Mouse (Mus musculus) cortical plate, adult 2 months (tissue): Measurements from ENCODE around the gene Phc2. TPM values are rescaled to one million over a fixed set of nuclear protein-coding genes. Genes with fewer than 3 reads are reported as not detected.

Experiments
- H3K27ac ChIP-seq: fragments of 200-500 bp; 2 replicates; pipeline ENCODE4 v1.5.1; 2012; ENCODE audit warnings: low read length, control low read depth, inconsistent platforms; ENCODE audit not compliant: insufficient read depth
- H3K4me1 ChIP-seq: fragments of 200-500 bp; 2 replicates; pipeline ENCODE4 v1.6.1; 2011; ENCODE audit warnings: low read length; ENCODE audit not compliant: control insufficient read depth, insufficient read depth
- H3K4me3 ChIP-seq: fragments of 200-500 bp; 2 replicates; pipeline ENCODE4 v1.5.1; 2011; ENCODE audit warnings: mild to moderate bottlenecking, low read length, control low read depth; ENCODE audit not compliant: insufficient read depth
- CTCF ChIP-seq: fragments of 200-500 bp; IDR thresholded peaks from 2 replicates; pipeline ENCODE4 v1.5.1; 2011; ENCODE audit warnings: mild to moderate bottlenecking, control low read depth, low read length; ENCODE audit not compliant: insufficient read depth; ENCODE audit errors: extremely low read depth
- POLR2A ChIP-seq: fragments of 200-500 bp; IDR thresholded peaks from 2 replicates; pipeline ENCODE4 v1.6.1; 2011; ENCODE audit warnings: mild to moderate bottlenecking, low read length, control low read depth; ENCODE audit not compliant: insufficient read depth; ENCODE audit errors: extremely low read depth
- polyA plus RNA-seq: library from polyadenylated mRNA; depleted of rRNA; stranded (reverse); fragments of >200 nt; gene quantifications from 2 replicates; pipeline ENCODE4 v1.2.3, GENCODE M21; 2012

Phc2 gene
- polyA plus RNA-seq, 1 experiment = 92.4 TPM

DNA sequence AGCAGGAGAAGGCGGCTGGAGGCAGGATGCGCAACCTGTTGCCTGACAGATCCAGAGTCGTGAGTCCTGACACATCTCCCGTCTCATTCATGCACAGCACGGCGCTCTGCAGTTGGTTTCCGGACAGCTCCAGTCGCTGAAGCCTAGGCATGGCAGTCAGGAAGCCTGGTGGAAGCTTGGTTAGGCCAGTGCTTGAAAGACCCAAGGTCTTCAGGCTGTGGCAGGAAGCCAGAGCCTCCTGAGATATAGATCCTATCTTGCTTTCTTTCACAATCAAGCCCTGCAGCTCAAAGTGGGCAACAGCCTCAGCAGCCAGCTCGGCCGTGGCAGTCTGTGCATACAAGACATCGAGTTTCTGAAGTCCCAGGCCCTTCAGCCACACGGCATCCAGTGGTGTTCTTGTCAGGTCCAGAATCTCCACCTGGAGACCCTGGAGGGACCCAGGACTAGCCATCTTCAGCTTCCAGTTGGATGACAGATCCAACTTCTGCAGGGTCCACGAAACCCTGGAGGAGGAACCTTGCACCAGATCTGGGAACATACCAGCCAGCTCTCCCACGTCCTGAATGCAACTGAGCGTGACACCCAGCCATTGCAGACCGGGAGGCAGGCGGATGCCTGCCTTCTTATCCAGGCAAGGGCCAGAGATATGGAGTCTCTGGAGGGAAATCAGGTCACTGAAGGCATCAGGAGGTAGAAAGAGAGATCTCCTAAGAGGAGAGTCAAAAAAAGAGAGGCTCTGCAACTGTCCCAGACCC lies 37.0 kb upstream of the Phc2 start:
- Histone ChIP-seq H3K4me3 (no peak overlapping the region), H3K4me1 (no peaks in the 10 kb centered on the region), H3K27ac (no peak overlapping the region)
- TF ChIP-seq POLR2A = no peak
- no peak for TF ChIP-seq CTCF

DNA sequence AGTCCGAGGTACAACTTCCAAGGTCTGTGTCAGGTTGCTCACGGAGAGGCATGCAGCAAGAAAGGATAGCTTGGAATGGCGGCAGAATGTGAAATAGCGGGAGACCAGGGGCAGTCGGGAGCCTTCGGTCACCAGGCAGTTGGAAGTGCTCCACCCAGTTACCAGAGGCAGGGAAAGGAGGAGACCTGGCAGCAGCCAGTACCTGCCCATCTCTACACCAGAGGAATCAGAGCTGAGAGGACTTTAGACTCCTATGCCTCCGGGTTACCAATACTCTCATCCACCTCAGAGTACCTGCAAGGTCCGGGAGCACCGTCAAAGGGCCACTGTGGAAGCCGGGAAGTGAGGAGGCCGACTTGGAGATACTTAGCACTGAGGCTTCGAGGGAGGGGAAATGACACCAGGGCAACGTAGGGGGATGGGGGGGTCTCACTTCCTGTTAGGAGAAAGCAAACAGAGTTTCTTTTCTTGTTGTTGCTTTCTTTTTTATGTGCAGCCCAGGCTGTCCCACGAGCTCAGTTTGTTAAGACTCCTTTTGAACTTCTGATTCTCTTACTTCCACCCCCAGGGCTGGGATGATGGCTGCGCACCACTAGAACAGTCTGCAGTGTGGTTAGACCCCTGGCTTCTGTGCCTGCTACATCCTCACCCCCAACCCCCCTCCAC lies 36.1 kb upstream of the Phc2 start, which contains the start of gene Tlr12:
TSS of gene Tlr12 (minus strand) at position 374 of the 666 bp plus-strand sequence.
- TF ChIP-seq POLR2A = no peak
- TF ChIP-seq CTCF = no peak
- Histone ChIP-seq H3K27ac (no peak within 1 kb of the TSS), H3K4me1 (no peaks in the 10 kb centered on the region), H3K4me3 (no peak within 1 kb of the TSS)

DNA sequence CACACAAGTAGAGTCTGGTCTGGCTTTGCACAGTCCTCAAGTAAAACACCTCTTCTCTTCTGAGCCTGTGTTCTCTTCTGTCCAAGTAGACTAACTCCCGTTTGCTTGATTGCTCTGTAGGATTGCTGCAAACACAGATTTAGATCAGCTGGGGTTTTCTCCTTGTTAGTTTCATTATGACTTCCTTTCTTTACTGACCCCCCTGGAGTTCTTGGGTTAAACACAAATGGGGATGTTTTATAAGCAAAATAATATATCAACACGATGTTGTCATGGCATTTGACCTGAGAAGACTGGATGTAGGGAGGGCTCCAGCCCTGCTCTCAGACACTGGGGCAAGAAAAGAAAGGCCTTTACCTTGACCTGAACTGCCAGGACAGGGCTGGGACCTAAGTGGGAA lies 35.5 kb upstream of the Phc2 start:
- no peak overlapping the region for H3K4me3 ChIP-seq
- H3K27ac ChIP-seq = no peak overlapping the region
- TF ChIP-seq CTCF (no peak), POLR2A (no peak)
- H3K4me1 ChIP-seq = no peaks in the 10 kb centered on the region

DNA sequence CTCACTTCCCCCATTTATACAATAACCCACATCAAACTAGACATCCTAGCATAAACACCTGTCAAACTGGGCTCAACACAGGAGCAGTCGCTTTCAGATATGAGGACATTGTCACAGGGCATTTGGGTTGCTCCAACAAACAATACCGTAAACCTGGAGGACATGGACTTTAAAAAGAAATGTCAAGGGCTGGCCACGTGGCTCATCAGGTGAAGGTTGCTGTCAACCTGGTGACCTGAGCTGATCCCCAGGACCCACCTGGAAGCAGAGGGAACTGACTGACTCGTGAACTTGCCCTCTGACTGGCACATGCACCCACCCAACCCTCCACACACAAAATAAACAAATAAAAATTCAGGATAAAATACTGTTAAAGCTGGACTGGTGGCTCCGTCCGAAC lies 33.9 kb upstream of the Phc2 start:
- TF ChIP-seq POLR2A (no peak), CTCF (no peak)
- H3K4me3 ChIP-seq = no peak overlapping the region
- no peaks in the 10 kb centered on the region for H3K4me1 ChIP-seq
- no peak overlapping the region for H3K27ac ChIP-seq

DNA sequence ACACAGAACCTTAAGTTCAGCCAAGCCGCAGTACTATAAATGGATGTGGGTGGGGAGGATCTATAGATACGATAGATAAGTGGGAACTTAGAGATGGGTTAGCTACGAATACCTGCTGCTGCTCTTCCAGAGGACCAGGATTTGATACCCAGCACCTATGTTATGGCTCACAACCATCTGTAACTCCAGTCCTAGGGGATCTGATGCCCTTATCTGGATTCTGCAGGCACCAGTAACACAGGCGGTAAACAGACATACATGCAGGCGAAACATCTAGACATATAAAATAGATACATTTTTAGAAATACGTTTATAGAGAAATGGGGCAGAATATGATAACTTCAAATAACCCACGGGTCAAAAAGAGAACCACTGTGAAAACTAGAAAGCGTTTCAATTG lies 33.4 kb upstream of the Phc2 start:
- H3K4me1 ChIP-seq = no peaks in the 10 kb centered on the region
- TF ChIP-seq POLR2A (no peak), CTCF (no peak)
- no peak overlapping the region for H3K27ac ChIP-seq
- H3K4me3 ChIP-seq = no peak overlapping the region

DNA sequence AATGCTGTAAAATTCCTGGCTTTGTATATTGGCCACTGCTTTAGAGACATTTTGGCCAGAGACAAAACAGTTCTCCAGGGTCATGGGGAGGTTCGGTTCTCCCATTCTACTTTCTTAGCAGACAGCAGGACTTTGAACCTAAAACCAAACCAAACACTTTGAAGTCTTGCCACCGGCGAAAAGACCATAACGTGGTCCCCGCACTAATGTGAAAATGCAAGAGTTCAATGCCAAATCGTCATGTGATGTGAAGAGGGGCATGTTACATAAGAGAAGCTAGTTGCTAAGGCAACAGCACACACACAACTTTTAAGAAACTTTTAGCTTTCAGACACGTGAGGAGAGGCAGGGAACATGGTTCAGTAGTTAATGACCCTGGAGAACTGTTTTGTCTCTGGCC lies 19.1 kb upstream of the Phc2 start:
- no peak overlapping the region for H3K27ac ChIP-seq
- no peak overlapping the region for H3K4me3 ChIP-seq
- TF ChIP-seq CTCF (no peak), POLR2A (no peak)
- peaks cover 3% of the 10 kb centered on the region for H3K4me1 ChIP-seq

DNA sequence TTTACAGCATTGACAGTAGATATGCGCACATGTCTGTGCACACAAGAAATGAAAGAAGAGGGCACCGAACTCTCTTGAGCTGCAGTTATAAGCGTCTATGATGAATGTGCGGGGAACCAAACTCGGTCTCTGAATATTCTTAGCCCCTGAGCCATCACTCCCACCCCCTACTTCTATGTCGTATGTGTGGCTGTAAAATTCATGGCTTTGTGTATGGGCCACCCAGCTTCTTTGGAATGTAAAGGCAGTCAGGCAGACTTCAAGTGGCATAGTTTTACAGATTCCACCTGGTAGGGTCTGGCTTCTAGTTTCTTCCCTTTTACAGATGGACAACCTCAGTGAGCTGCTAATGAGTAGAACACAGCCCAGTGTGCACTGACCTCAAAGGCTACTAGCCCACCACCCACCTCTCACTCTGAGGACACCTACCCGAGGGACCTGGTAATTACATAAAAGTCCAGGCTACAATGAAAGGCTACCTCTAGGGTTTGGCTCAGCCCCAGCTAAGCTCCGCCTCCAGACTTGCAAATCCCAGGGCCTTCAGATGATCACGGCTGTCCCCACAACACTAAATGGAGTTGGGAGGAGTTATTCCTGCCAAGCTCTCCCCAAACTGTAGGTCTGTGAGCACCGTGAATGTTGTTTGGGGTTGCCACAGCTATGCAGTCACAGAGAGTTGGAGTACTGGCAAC lies 18.5 kb upstream of the Phc2 start:
- H3K4me3 ChIP-seq = no peak overlapping the region
- peaks cover 3% of the 10 kb centered on the region for H3K4me1 ChIP-seq
- H3K27ac ChIP-seq = no peak overlapping the region
- no peak for TF ChIP-seq CTCF
- no peak for TF ChIP-seq POLR2A

DNA sequence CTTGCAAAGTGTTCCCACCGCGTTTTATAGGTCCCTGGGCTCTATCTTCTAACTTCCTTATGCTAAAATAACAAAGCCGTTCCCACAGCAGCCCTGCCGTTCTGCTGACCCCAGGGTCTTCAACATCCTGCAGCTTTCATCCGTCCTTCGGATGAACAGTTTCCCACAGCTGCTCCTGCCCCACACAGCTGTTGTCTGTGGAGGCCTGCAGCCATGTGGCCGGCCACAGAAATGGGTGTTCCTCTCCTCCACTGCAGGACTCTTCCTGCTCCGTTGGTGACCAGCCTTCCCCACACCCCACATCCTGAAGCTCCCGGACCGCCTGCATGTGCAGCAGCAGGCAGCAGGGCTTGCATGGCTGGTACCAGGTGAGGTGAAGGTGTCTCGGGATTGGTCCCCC lies 17.3 kb upstream of the Phc2 start:
- Histone ChIP-seq H3K27ac (no peak overlapping the region), H3K4me1 (peaks cover 3% of the 10 kb centered on the region), H3K4me3 (no peak overlapping the region)
- no peak for TF ChIP-seq CTCF
- TF ChIP-seq POLR2A = no peak

DNA sequence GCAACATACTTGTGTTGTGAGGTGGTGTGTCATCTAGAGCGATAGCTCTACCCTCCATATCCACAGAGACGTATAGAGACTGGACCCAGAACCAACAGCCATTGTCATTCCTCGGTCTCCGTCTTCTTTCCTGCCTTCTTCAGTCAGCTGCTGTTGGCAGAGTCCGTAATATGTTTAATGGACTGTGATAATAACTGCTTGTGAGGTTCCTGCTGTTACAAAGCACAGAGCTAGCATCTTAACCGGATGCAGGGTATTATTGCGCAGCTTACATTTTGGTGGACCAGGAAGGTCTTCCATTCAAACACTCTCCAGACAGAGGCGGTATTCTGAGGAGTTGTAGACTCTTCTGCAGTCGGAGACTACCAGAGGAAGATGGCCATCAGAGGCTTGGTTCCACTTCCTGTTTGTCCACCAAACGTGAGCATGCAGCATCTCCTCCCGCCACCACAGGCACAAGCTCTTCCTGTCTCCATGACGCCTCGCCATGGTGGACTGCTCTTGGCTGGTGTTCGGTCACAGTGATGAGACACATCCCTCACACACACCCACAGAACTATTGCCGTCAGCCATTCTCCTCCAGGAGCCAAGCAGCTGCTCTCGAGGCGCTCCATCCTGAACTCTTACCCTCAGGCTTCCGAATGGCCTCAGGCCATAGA lies 16.1 kb upstream of the Phc2 start:
- H3K4me1 ChIP-seq = peaks cover 3% of the 10 kb centered on the region
- H3K27ac ChIP-seq = no peak overlapping the region
- TF ChIP-seq CTCF (no peak), POLR2A (no peak)
- H3K4me3 ChIP-seq = no peak overlapping the region
